Mouse (Mus musculus) splenic B cell, adult 2 months (primary cell): ENCODE measurements around the gene Zfp934.
"Not testable (repeated sequence)": the region's sequence is repeated elsewhere in the genome, so short reads cannot be mapped to it uniquely, and the experiment has no call there.

ENCODE experiments used
- DNase-seq: peaks from one replicate; pipeline ENCODE4 v3.0.0-alpha.2; 2011; ENCODE audit warnings: low read depth, low spot score
- H3K27me3 ChIP-seq: 2 replicates; pipeline ENCODE4 v1.6.1; 2012; ENCODE audit warnings: mild to moderate bottlenecking, low read length, moderate library complexity, mixed read lengths; ENCODE audit not compliant: control insufficient read depth, poor library complexity, insufficient read depth, severe bottlenecking
- H3K36me3 ChIP-seq: 2 replicates; pipeline ENCODE4 v1.6.1; 2012; ENCODE audit warnings: mild to moderate bottlenecking, low read length, moderate library complexity, mixed read lengths; ENCODE audit not compliant: control insufficient read depth, poor library complexity, insufficient read depth, severe bottlenecking

Gene Zfp934

DNA sequence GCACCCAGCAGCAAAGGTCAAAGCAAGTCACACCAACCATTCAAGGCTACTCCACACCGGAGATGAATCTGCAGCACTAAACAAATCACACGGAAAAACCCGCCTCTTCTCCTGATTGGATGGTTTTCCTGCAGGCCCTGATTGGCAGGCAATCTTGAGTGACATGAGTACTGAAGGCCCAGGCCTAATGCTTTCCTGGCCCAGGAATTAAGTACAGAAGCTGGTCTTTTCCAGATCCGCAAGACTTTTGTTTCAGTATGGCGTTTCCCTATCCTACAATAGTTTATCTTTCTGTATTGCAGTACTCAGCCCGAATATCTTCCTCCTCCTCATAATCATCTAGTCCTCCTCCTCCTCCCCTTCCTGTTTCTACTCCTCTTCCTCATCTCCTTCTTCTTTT, at the start of gene Zfp934:
Gene Zfp934, minus strand, starts transcription at position 101 of the 400 bp plus-strand sequence.
- not testable (repeated sequence) for DNase-seq, H3K36me3 ChIP-seq, H3K27me3 ChIP-seq

DNA sequence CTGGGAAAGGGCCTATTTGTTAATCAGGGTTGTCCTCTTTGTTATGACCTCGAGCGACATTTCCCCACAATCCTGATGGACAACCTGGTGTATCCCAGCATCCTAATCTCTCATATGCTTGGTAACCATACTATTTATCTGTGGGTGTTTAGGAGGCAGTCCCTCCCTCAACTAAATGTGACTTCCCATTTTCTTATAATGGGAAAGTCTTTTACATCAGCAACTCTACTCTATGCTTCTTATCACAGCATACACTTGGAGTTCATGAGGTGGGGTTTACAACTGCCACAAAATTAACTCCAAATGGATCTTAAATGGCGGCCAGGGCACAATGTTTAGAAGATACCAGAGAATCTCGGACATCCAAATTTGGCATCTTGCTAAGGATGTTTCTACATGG, 46.5 kb upstream of the Zfp934 start:
- not testable (repeated sequence) for H3K27me3 ChIP-seq, DNase-seq, H3K36me3 ChIP-seq

DNA sequence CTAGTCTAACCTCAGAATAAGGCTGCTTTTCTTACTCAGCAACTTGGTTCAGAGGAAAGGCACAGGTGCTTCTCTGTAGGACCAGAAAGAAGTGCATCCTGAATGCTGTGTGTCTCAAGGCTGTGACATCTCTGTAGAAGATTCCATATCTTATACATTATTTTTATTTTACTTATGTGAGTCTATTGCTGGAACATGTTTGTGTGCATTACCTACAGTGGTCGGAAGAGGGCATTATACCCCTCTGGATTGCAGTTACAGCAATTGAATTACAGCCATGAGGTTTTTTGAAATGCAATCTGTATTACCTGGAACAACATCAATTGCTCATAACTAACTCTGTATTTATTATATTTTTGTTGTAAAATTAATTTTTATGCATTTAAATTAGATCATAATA, 9.3 kb downstream of the Zfp934 start:
- not testable (repeated sequence) for DNase-seq

DNA sequence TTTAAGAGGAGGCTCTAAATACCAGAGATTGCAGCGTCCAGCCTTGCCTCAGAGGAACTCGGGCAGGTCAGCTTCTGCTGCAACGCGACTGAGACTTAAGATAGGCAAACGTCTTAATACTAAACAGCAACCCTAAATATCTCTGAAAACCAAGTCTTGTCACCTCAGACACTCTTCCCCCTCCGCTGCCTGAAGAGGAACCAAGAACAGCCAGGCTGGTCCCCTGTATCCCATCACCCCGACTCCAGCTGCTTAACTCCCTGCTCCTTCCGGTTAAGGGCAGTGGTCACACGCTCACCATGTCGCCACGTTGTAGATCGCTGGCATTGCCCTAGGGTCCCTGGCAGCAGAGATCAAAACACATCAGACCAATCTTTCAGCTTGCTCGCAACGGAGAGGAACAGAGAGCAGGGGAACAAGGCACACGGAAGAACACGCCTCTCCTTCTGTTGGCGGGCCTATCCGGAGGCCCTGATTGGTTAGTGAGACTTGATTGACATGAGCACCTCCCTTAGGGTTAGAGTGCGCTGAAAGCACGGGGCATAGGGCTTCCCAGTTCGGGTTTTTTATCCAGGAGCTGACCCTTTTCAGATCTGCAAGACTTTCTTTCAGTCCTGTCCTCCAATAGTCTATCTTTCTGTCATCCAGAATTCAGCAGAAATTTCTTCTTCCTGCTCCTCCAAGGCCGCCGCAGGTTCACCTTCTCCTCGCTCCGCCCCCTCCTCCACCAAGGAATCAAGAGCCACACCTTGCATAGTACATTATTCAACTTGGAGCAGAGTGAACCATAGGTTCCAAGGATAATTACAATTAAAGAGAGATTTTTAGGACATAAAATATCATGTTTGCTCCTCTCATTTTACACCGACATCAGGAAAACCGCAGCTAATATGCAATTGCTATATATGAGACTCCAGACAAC, 12.5 kb downstream of the Zfp934 start, which contains the start of gene Zfp935:
Gene Zfp935, minus strand, starts transcription at position 323 of the 922 bp plus-strand sequence.
- peak; percentile 28 for DNase-seq

More for the DNA sequence above, 9.3 kb downstream of the Zfp934 start:
- not testable (repeated sequence) for H3K36me3 ChIP-seq, H3K27me3 ChIP-seq

DNA sequence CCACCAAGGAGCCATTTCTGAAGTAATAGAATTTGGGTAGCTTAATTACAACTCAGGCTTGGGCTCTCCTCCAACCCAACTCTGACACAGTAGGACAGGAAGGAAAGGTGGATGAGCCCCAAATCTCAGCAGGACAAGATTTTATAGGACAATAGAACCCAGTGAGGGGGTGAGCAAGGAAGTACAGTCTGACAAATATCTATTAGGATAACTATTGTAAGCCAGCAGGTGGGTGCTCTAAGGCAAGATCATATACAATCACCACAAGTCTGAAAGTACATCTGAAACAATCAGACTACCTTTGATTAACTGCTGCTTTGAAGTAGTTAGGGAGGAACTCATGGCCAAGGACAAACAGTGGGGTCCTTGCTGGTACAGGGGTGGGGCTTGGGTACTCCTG, 40.9 kb downstream of the Zfp934 start:
- DNase-seq, H3K27me3 ChIP-seq, H3K36me3 ChIP-seq: not testable (repeated sequence)

More for the DNA sequence above, 12.5 kb downstream of the Zfp934 start, which contains the start of gene Zfp935:
- not testable (repeated sequence) for H3K36me3 ChIP-seq, H3K27me3 ChIP-seq

DNA sequence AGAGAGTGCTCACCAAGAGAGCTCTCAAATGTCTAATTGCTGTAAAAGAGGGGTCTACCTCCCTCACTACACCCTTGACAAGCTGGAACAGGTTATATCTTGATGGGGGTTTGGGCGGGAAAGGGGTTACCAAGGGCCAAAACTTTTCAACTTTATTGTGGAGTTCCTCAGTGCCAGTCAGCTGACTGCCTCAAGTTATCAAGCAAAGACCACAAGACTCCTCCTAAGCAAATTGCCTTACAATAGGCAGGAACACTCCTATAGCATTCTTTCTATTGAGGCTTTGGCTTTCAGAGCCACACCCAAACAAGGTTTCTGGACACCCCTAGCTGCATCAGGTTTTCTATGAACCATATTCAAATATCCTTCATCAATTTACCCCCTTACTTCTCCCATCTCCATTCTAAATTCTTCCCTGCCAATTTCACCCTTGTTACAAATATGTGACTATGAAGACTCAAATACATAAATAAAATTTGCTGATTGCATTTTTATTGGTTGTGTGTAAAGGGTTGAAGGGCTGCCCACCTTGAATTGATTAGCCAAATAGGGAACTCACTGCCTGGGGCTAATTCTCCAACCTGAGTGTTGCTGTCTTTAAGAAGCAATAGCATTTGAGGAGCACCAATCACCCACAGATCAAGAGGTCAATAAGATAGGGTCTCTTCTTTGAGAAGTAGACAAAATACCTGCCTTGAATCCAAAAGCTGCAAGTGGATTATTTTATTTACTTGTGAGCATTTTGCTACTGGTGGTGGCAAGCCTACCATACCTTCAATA, 60.2 kb downstream of the Zfp934 start:
- not testable (repeated sequence) for H3K27me3 ChIP-seq, H3K36me3 ChIP-seq, DNase-seq

DNA sequence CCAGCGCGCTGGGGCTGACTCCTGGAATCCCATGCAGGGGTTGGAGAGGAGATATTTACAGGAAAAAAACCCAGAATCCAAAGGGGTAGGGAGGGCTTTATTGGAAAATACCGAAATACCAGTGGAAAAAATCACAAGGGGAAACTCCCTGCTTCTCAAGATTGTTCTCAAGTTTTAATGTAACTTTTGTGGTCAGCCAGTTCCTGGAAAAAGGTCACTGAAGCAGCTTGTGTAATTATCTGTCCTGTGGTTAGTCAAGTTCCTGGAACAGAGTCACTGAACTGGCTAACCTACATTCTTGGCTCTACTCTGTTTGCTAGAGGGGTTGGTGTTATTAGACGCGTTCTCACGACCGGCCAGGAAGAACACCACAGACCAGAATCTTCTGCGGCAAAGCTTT, 98.3 kb downstream of the Zfp934 start:
- H3K36me3 ChIP-seq, DNase-seq, H3K27me3 ChIP-seq: not testable (repeated sequence)

DNA sequence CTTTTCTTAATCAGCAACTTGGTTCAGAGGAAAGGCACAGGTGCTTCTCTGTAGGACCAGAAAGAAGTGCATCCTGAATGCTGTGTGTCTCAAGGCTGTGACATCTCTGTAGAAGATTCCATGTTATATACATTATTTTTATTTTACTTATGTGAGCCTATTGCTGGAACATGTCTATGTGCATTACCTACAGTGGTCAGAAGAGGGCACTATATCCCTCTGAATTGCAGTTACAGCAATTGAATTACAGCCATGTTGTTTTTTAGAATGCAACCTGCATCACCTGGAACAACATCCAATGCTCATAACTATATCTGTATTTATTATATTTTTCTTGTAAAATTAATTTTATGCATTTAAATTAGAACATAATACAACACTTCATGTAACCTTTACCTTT, 101.1 kb downstream of the Zfp934 start:
- H3K36me3 ChIP-seq, H3K27me3 ChIP-seq: not testable (repeated sequence)
- peak; percentile 85 for DNase-seq

DNA sequence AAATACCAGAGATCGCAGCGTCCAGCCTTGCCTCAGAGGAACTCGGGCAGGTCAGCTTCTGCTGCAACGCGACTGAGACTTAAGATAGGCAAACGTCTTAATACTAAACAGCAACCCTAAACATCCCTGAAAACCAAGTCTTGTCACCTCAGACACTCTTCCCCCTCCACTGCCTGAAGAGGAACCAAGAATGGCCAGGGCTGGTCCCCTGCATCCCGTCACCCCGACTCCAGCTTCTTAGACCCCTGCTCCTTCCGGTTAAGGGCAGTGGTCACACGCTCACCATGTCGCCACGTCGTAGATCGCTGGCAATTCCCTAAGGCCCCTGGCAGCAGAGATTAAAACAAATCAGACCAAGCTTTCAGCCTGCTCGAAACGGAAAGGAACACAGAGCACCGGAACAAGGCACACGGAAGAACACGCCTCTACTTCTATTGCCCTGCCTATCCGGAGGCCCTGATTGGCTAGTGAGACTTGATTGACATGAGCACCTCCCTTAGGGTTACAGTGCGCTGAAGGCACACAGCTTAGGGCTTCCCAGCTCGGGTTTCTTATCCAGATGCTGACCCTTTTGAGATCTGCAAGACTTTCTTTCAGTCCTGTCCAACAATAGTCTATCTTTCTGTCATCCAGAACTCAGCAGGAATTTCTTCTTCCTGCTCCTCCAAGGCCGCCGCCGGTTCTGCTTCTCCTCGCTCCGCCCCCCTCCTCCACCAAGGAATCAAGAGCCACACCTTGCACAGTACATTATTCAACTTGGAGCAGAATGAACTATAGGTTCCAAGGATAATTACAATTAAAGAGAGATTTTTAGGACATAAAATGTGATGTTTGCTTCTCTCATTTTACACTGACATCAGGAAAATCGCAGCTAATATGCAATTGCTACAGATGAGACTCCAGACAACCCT, 104.3 kb downstream of the Zfp934 start, which contains the start of gene Gm49359:
Gene Gm49359, minus strand, starts transcription at position 409 of the 911 bp plus-strand sequence.
- H3K36me3 ChIP-seq, H3K27me3 ChIP-seq: not testable (repeated sequence)
- peak; percentile 95 for DNase-seq
